Mouse (Mus musculus) left cerebral cortex, adult 2 months (tissue): ENCODE measurements around the gene Spata48. TPM values are rescaled to one million over a fixed set of nuclear protein-coding genes. Genes with fewer than 3 reads are reported as not detected.

Experiments
- DNase-seq, 2 experiments: peaks; one replicate each; pipeline ENCODE4 v3.0.0; 2021 to 2022; ENCODE audit warnings: low spot score in 2 of 2, mixed read lengths in 1 of 2; ENCODE audit errors: extremely low spot score in 1 of 2
- H3K27ac ChIP-seq: fragments of 200-600 bp; 2 replicates; pipeline ENCODE4 v1.8.1; 2022
- H3K4me3 ChIP-seq: fragments of 200-600 bp; 2 replicates; pipeline ENCODE4 v1.8.1; 2022
- CTCF ChIP-seq: fragments of 200-600 bp; IDR thresholded peaks from 2 replicates; pipeline ENCODE4 v1.8.1; 2022; ENCODE audit warnings: antibody characterized with exemption, mild to moderate bottlenecking, moderate library complexity
- intact Hi-C: fragments of 180-260 bp; cut with DNase I; formaldehyde crosslinking; loops from one replicate; pipeline ENCODE4 v1.15.1; 2025
- long read RNA-seq, 2 experiments: library from polyadenylated mRNA; stranded (forward); transcript quantifications; one replicate each; pipeline ENCODE4 v2.0.0; 2021; ENCODE audit warnings: borderline mapping rate in 2 of 2
- total RNA-seq, 2 experiments: library from RNA; stranded (reverse); gene quantifications; 2 replicates each; pipeline ENCODE4 v1.2.3; 2021

The Spata48 gene
- total RNA-seq = 1 to 10 TPM in 1 of 2 experiments, not detected in 1; 1.7 TPM
- long read RNA-seq, experiment 1, partial matches to known transcripts = 0 of 1 reads
- long read RNA-seq, experiment 1, other reads (novel, unspliced or antisense) = 1 of 1 reads
- long read RNA-seq, experiment 2, partial matches to known transcripts = 0 of 3 reads
- long read RNA-seq, experiment 2, other reads (novel, unspliced or antisense) = 3 of 3 reads

GRCm38 (mm10) chr11:11461635-11462560 lies at the start of gene Spata48, which contains the start of gene Zpbp:
Spata48 (plus strand) TSS chr11:11462094.
Zpbp (minus strand) TSS chr11:11462408.
- Histone ChIP-seq H3K4me3 (peak within 1 kb of the TSS; percentile 44), H3K27ac (peak within 1 kb of the TSS; percentile 55)
- intact Hi-C loops = loop anchor here (1.0 to 10.0 kb wide), 2 partner anchors 326 to 513 kb away; no protein-coding TSS in a partner anchor
- DNase-seq = peak; percentile 85 to 89
- TF ChIP-seq CTCF = peak; percentile 52

DNA sequence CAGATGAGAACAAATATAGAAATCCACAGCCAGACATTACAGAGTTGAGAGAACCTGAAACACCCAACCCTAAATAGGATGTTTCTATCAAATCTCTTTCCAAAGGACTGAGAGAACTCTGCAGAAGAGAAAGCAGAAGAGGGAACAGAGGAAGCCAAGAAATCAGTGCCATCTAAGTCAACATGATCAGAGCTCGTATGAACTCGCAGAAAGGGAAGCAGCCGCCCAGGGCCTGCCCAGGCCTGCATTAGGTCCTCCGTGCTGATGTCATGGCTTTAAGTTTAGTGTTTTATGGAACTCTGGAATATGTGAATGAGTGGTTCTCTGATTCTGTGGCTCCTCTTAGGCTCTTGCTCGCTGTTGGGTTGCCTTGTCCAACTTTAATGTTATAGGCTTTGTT lies 47.7 kb upstream of the Spata48 start:
- Histone ChIP-seq H3K4me3 (no peak overlapping the region), H3K27ac (no peak overlapping the region)
- no peak for TF ChIP-seq CTCF
- DNase-seq = no peak
- intact Hi-C loops = no loop called here

DNA sequence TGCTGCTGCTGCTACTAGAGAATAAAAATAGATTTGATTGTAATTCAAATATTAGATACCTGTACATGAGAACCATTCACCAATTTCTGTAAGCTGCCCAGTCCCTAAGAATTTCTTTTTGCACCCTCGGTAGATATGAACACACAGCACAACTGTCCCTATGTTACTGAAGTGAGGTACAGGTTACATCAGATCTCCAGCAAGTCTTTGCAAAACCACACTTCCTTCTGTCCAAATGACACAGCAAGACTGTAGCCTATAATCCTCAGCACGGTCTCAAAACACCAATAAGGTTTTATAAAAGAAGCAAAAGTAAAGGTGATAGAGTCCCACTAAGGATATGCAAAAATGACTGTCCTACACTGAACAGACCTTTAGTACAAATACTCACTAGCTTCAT lies 44.5 kb upstream of the Spata48 start:
- DNase-seq = no peak
- TF ChIP-seq CTCF = no peak
- Histone ChIP-seq H3K27ac (no peak overlapping the region), H3K4me3 (no peak overlapping the region)
- intact Hi-C loops = no loop called here

- intact Hi-C loops = no loop called here
- TF ChIP-seq CTCF = peak; percentile 62
- DNase-seq = no peak
- no peak overlapping the region for H3K27ac ChIP-seq
- H3K4me3 ChIP-seq = no peak overlapping the region
Measured at GRCm38 (mm10) chr11:11455037-11455436, 6.9 kb upstream of the Spata48 start.

DNA sequence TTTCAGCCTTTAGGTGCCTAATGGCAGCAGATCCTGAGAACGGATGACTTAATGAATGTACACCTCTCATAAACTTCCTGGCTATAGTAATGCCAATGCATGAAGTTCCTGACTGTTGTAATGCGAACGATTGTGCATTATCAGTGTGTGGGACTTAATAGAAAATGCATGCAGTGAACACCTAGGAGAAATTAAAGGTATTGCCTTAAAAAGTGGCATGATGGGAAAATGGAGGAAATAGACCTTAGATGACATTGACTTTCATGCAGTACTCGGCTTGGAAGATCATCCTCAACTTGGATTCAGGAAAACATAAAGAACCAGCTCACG lies 632 bp downstream of the Spata48 start:
- no peak for TF ChIP-seq CTCF
- Histone ChIP-seq H3K4me3 (peak overlapping the region; percentile 44), H3K27ac (no peak overlapping the region)
- intact Hi-C loops = loop anchor here (10.0 kb wide), 1 partner anchor 512 kb away; no protein-coding TSS in a partner anchor
- no peak for DNase-seq

- intact Hi-C loops = loop anchor here (10.0 kb wide), 1 partner anchor 506 kb away; no protein-coding TSS in a partner anchor
- no peak for DNase-seq
- TF ChIP-seq CTCF = no peak
- Histone ChIP-seq H3K4me3 (no peak overlapping the region), H3K27ac (no peak overlapping the region)
Measured at GRCm38 (mm10) chr11:11468924-11469323, 7.0 kb downstream of the Spata48 start.

- no peak for TF ChIP-seq CTCF
- H3K4me3 ChIP-seq = no peak overlapping the region
- DNase-seq = no peak
- H3K27ac ChIP-seq = no peak overlapping the region
- intact Hi-C loops = no loop called here
Measured at GRCm38 (mm10) chr11:11484378-11484777, 22.5 kb downstream of the Spata48 start.

DNA sequence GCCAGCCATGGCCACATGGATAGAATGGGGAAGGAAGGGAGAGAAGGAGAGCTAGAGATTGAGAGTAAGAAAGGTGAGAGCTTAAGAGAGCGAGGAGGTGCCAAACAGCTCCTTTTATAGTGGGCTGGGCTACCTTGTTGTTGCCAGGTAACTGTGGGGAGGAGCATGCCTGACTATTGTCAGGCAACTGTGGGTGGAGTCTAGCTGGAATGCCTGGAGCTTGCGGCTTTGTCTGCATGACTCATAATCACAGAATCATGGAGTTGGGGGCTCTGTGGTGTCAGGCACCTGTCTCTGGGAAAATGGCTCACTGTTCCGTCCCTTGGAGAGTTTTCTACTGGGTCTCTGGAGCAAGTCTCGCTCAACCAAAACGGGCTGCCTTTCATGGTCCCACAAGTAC lies 30.1 kb downstream of the Spata48 start:
- TF ChIP-seq CTCF = no peak
- intact Hi-C loops = no loop called here
- DNase-seq = no peak
- Histone ChIP-seq H3K27ac (no peak overlapping the region), H3K4me3 (no peak overlapping the region)

GRCm38 (mm10) chr11:11495697-11496096 lies 33.8 kb downstream of the Spata48 start:
- TF ChIP-seq CTCF = no peak
- intact Hi-C loops = no loop called here
- DNase-seq = no peak
- Histone ChIP-seq H3K27ac (no peak overlapping the region), H3K4me3 (no peak overlapping the region)

DNA sequence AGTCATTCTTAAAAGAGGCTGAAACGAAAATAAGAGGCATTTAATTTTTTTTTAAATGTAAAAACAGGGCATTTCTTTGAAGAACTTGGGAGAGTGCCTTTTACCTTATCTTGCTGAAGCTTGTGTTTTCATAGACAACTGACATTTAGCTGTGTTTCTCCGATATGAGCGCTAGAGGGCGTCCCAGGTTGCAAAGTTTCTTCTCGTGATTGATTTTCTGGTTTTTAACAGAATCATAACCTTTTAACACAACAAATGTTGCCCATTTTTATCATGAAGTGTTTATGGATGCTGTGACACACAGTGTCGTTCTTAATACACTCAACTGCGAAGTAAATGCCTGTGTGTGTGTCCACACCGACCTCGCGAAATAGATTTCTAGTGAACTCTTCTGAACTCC lies 38.0 kb downstream of the Spata48 start:
- TF ChIP-seq CTCF = peak; percentile 72
- peak in 1 of 2 experiments; percentile 14 for DNase-seq
- intact Hi-C loops = loop anchor here (2.0 kb wide), 1 partner anchor 289 kb away; no protein-coding TSS in a partner anchor

GRCm38 (mm10) chr11:11506187-11506586 lies 44.3 kb downstream of the Spata48 start:
- DNase-seq = no peak
- TF ChIP-seq CTCF = no peak
- intact Hi-C loops = no loop called here
- no peak overlapping the region for H3K27ac ChIP-seq
- H3K4me3 ChIP-seq = no peak overlapping the region

More for the DNA sequence above, 38.0 kb downstream of the Spata48 start:
- Histone ChIP-seq H3K4me3 (no peak overlapping the region), H3K27ac (no peak overlapping the region)

- Histone ChIP-seq H3K27ac (no peak overlapping the region), H3K4me3 (no peak overlapping the region)
- intact Hi-C loops = no loop called here
- TF ChIP-seq CTCF = no peak
- DNase-seq = no peak
Measured at GRCm38 (mm10) chr11:11509413-11509812, 47.5 kb downstream of the Spata48 start.
